Mouse (Mus musculus) heart, embryonic 16.5 days (tissue): Measurements from ENCODE around the gene Spata45. TPM values are rescaled to one million over a fixed set of nuclear protein-coding genes. Genes with fewer than 3 reads are reported as not detected.

Experiments used
- ATAC-seq: fragments of 200-750 bp; cut with Nextera tagmentation; replicated peaks from 2 replicates; pipeline ENCODE4 v1.8.0; 2017; ENCODE audit warnings: moderate number of reproducible peaks; ENCODE audit not compliant: insufficient read depth, low FRiP score; ENCODE audit errors: extremely low read depth
- H3K27ac ChIP-seq: fragments of 300-500 bp; sonication (generic); 2 replicates; pipeline ENCODE4 v1.5.1; 2014; ENCODE audit warnings: mild to moderate bottlenecking, low read length, control low read depth, moderate library complexity
- H3K27me3 ChIP-seq: fragments of 300-500 bp; sonication (generic); 2 replicates; pipeline ENCODE4 v1.6.1; 2014; ENCODE audit warnings: low read length, mixed read lengths; ENCODE audit not compliant: control insufficient read depth, insufficient read depth
- H3K36me3 ChIP-seq: fragments of 300-500 bp; sonication (generic); 2 replicates; pipeline ENCODE4 v1.6.1; 2014; ENCODE audit not compliant: control insufficient read depth, insufficient read depth
- H3K4me1 ChIP-seq: fragments of 300-500 bp; sonication (generic); 2 replicates; pipeline ENCODE4 v1.6.1; 2014; ENCODE audit warnings: low read length, mixed read lengths; ENCODE audit not compliant: control insufficient read depth, insufficient read depth
- H3K4me2 ChIP-seq: fragments of 300-500 bp; sonication (generic); 2 replicates; pipeline ENCODE4 v1.6.1; 2014; ENCODE audit warnings: low read depth, mild to moderate bottlenecking, control low read depth, low read length
- H3K4me3 ChIP-seq: fragments of 300-500 bp; sonication (generic); 2 replicates; pipeline ENCODE4 v1.5.1; 2014; ENCODE audit warnings: mild to moderate bottlenecking, control low read depth, low read length
- H3K9ac ChIP-seq: fragments of 300-500 bp; sonication (generic); 2 replicates; pipeline ENCODE4 v1.6.1; 2014; ENCODE audit warnings: low read length, control low read depth
- H3K9me3 ChIP-seq: fragments of 300-500 bp; sonication (generic); replicated peaks from 2 replicates; pipeline ENCODE4 v1.6.1; 2016; ENCODE audit warnings: low read length; ENCODE audit not compliant: control insufficient read depth
- WGBS: fragments of 180-500 bp; shearing (Covaris S2); extraction: QIAGEN DNeasy Blood & Tissue Kit; methylation state at CpG from one replicate; pipeline ENCODE4 v1.1.7; 2014; 5-methylcytosine and 5-hydroxymethylcytosine counted together
- polyA plus RNA-seq: library from polyadenylated mRNA; unstranded; fragments of >200 nt; fragmentation: Nextera tagmentation; extraction: Ambion mirVana; gene quantifications from 2 replicates; pipeline ENCODE4 v1.2.1, GENCODE M21; 2015

The Spata45 gene
- polyA plus RNA-seq, 1 experiment from 2014 or later = not detected

GRCm38 (mm10) chr1:191054870-191055532, 18.6 kb downstream of the Spata45 start:
- no peaks in the 10 kb centered on the region for H3K4me1 ChIP-seq
- no peaks in the 10 kb centered on the region for H3K9me3 ChIP-seq
- H3K27ac ChIP-seq = no peak overlapping the region
- ATAC-seq = no peak
- H3K4me2 ChIP-seq = no peak overlapping the region
- no peak overlapping the region for H3K9ac ChIP-seq
- no peaks in the 10 kb centered on the region for H3K27me3 ChIP-seq
- H3K4me3 ChIP-seq = no peak overlapping the region
- peaks cover 2% of the 10 kb centered on the region; the same call in 1 of the 2 replicates for H3K36me3 ChIP-seq
- WGBS = 63% methylated on average over 8 of the region's 8 CpGs

DNA sequence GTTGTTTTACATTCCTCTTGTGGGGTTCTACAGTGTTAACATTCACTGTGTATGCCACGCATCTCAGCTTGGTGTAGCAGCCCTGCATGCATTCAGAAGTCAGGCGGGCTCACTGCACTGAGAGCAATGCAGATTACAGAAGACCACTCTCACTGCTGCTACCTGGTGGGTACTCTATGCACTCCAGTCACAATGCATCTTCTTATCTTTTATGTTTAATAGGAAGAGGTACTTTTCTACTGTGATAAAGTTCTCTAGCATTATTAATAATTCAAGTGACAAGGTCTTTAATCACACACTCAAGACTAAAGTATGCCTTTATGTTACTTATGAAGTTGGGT, 19.1 kb downstream of the Spata45 start:
- Histone ChIP-seq H3K9me3 (no peaks in the 10 kb centered on the region), H3K4me2 (no peak overlapping the region), H3K9ac (no peak overlapping the region), H3K4me3 (no peak overlapping the region), H3K27ac (no peak overlapping the region), H3K27me3 (no peaks in the 10 kb centered on the region), H3K36me3 (peaks cover 2% of the 10 kb centered on the region; the same call in 1 of the 2 replicates), H3K4me1 (no peaks in the 10 kb centered on the region)
- ATAC-seq = no peak
- 63% methylated on average over 2 of the region's 2 CpGs for WGBS

GRCm38 (mm10) chr1:191057461-191057860, 21.0 kb downstream of the Spata45 start:
- H3K4me1 ChIP-seq = peaks cover 6% of the 10 kb centered on the region
- H3K9ac ChIP-seq = no peak overlapping the region
- no peak for ATAC-seq
- no peak overlapping the region for H3K27ac ChIP-seq
- no peak overlapping the region for H3K4me2 ChIP-seq
- no peaks in the 10 kb centered on the region for H3K9me3 ChIP-seq
- no peaks in the 10 kb centered on the region for H3K27me3 ChIP-seq
- no peak overlapping the region for H3K4me3 ChIP-seq
- 57% methylated on average over 3 of the region's 3 CpGs for WGBS
- H3K36me3 ChIP-seq = peaks cover 2% of the 10 kb centered on the region; the same call in 1 of the 2 replicates

DNA sequence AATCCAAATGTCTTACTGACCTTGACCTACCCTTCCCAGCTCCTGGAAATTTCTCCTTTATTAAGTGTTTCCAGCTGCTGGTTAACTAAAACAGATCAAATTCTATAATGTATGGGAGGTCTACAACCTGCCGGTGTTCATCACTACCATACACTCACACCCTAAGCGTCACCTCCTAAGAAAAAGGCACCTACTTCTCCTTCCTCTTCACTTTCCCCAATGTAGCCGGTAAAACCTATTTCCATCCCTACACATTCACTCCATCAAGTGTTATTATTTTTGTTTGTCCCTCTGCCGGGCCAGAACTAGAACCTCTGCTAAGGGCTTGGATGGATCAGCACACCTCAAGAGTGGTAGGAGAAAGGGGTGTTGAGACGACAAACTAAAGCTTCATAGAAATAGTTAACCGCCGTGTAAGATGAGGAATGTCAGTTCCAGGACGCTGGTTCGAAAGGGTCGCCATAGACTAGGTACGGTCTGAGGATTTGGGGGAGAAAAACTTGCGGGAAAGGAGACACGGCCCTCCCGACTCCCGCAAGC, 25.9 kb downstream of the Spata45 start:
- H3K27ac ChIP-seq = peak overlapping the region; percentile 56
- peaks cover 14% of the 10 kb centered on the region for H3K4me1 ChIP-seq
- H3K4me3 ChIP-seq = peak overlapping the region; percentile 70
- ATAC-seq = 0 out of 2 replicates have a peak, but pooled peaks have one; percentile 41
- peak overlapping the region; percentile 74 for H3K4me2 ChIP-seq
- WGBS = 5% methylated on average over 15 of the region's 15 CpGs
- peaks cover 3% of the 10 kb centered on the region; the same call in 1 of the 2 replicates for H3K36me3 ChIP-seq
- peak overlapping the region; percentile 78 for H3K9ac ChIP-seq
- H3K9me3 ChIP-seq = no peaks in the 10 kb centered on the region
- H3K27me3 ChIP-seq = no peaks in the 10 kb centered on the region

- ATAC-seq = peak; percentile 79
- Histone ChIP-seq H3K27me3 (no peaks in the 10 kb centered on the region), H3K36me3 (0 out of 2 replicates have a peak, but pooled peaks cover 3% of the 10 kb centered on the region), H3K27ac (peak within 1 kb of the TSS; percentile 56), H3K4me3 (peak within 1 kb of the TSS; percentile 70), H3K4me2 (peak within 1 kb of the TSS; percentile 74), H3K4me1 (peaks cover 14% of the 10 kb centered on the region), H3K9me3 (no peaks in the 10 kb centered on the region), H3K9ac (peak within 1 kb of the TSS; percentile 78)
- WGBS = under 1% methylated on average over 56 of the region's 56 CpGs
Observed at GRCm38 (mm10) chr1:191062781-191063485, 26.5 kb downstream of the Spata45 start, which contains the start of the genes Tatdn3 and Nsl1. Gene Tatdn3 (minus strand): TSS chr1:191062932. Gene Nsl1 (plus strand): TSS chr1:191063012.

GRCm38 (mm10) chr1:191063700-191064099, 27.3 kb downstream of the Spata45 start:
- no peak for ATAC-seq
- Histone ChIP-seq H3K36me3 (0 out of 2 replicates have a peak, but pooled peaks cover 3% of the 10 kb centered on the region), H3K4me3 (peak overlapping the region; percentile 70), H3K4me2 (peak overlapping the region; percentile 74), H3K9me3 (no peaks in the 10 kb centered on the region), H3K27ac (no peak overlapping the region), H3K9ac (peak overlapping the region; percentile 78), H3K27me3 (no peaks in the 10 kb centered on the region), H3K4me1 (peaks cover 14% of the 10 kb centered on the region)
- 58% methylated on average over 9 of the region's 9 CpGs for WGBS

DNA sequence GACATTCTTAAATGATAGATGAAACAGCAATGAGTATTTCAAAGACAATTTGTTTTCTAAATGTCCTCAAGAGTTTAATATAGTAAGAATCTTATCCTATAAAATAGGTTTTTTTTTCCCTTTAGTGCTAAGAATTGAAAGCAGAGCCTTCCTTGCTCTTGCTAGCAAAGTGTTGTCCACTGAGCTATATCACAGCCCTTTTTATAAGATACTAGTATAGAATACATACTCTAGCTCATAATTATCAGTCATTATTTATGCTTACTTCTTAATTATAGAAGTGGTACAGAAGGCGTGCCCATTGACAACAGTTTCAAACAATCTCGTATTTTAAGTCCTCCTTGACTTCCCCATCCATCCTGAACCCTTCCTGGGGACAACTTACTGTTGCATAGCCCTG, 28.1 kb downstream of the Spata45 start:
- H3K36me3 ChIP-seq = 0 out of 2 replicates have a peak, but pooled peaks cover 3% of the 10 kb centered on the region
- H3K9me3 ChIP-seq = no peaks in the 10 kb centered on the region
- H3K4me1 ChIP-seq = peaks cover 14% of the 10 kb centered on the region
- H3K4me2 ChIP-seq = no peak overlapping the region
- 83% methylated on average over 2 of the region's 2 CpGs for WGBS
- no peak for ATAC-seq
- H3K9ac ChIP-seq = no peak overlapping the region
- H3K27me3 ChIP-seq = no peaks in the 10 kb centered on the region
- no peak overlapping the region for H3K4me3 ChIP-seq
- no peak overlapping the region for H3K27ac ChIP-seq

GRCm38 (mm10) chr1:191065188-191065587, 28.7 kb downstream of the Spata45 start:
- no peaks in the 10 kb centered on the region for H3K9me3 ChIP-seq
- H3K4me1 ChIP-seq = peaks cover 14% of the 10 kb centered on the region
- no peak overlapping the region for H3K4me2 ChIP-seq
- H3K9ac ChIP-seq = no peak overlapping the region
- no peaks in the 10 kb centered on the region for H3K27me3 ChIP-seq
- no peak for ATAC-seq
- WGBS = 84% methylated on average over 4 of the region's 4 CpGs
- peaks cover 7% of the 10 kb centered on the region; the same call in 1 of the 2 replicates for H3K36me3 ChIP-seq
- H3K27ac ChIP-seq = no peak overlapping the region
- no peak overlapping the region for H3K4me3 ChIP-seq

DNA sequence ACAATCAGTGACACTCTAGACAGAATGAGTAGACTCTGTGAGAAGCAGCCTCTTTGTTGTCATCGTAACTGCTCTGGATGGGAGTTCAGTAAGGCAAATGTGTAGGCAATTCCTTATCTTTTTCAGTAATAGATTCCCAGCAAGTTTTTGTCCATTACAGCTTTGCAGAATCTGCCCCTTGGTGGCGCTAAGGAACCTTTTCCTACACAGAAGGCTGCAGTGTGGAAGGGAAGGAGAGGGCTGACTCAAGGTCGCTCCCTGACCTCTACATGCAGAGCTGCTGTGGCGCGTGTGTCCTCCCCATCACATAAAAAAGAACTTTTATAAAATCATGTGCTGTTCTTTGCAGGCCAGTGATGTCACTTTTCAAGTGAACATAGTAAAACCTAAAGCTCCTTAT, 31.9 kb downstream of the Spata45 start:
- H3K9ac ChIP-seq = no peak overlapping the region
- H3K4me3 ChIP-seq = no peak overlapping the region
- H3K27me3 ChIP-seq = no peaks in the 10 kb centered on the region
- H3K4me2 ChIP-seq = no peak overlapping the region
- H3K36me3 ChIP-seq = peaks cover 29% of the 10 kb centered on the region
- peaks cover 7% of the 10 kb centered on the region for H3K4me1 ChIP-seq
- H3K27ac ChIP-seq = no peak overlapping the region
- no peaks in the 10 kb centered on the region for H3K9me3 ChIP-seq
- no peak for ATAC-seq
- 69% methylated on average over 5 of the region's 5 CpGs for WGBS
